Mouse (Mus musculus) frontal cortex, postnatal 10 days (tissue): ENCODE measurements around the gene Large2.

ENCODE experiments used
- DNase-seq, 2 experiments: peaks; one replicate each; pipeline ENCODE4 v3.0.0; 2022; ENCODE audit warnings: low spot score in 2 of 2, mixed read lengths in 1 of 2

Large2 gene

DNA sequence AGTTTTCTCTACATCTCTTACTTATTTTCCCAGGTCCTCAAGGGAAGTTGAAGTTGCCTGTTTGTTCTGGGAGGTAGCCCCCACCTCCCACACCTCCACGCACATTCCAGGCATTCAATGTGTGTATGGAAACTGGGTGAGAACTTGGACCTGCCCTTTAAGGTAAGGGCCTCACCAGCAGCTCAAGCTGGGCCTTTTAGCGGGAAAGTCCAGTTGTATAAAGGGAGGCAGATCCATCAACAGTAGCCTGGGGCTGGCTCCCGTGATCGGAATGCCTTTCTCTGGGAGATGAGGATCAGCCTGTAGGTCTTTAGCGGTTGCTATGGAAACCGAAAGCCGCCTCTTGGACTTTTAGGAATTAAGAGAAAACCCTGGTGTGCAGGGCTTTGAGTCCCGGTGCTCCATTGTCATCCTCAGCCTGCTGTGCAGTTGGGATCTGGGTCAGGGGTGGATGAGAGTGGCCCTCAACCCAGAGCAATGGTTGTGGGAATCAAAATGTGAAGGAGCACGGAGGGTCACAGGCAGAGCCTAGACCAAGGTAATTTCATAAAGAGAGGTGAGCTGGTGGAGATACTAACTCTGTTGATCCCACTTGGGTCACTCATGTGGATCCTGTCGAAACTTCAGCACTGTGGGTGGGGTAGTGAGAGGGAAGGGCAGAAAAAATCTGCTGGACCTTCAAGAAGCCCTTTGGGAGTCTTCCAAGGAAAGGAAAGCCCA, 2.5 kb downstream of the Large2 start:
- DNase-seq, result peak; percentile 6 to 7

DNA sequence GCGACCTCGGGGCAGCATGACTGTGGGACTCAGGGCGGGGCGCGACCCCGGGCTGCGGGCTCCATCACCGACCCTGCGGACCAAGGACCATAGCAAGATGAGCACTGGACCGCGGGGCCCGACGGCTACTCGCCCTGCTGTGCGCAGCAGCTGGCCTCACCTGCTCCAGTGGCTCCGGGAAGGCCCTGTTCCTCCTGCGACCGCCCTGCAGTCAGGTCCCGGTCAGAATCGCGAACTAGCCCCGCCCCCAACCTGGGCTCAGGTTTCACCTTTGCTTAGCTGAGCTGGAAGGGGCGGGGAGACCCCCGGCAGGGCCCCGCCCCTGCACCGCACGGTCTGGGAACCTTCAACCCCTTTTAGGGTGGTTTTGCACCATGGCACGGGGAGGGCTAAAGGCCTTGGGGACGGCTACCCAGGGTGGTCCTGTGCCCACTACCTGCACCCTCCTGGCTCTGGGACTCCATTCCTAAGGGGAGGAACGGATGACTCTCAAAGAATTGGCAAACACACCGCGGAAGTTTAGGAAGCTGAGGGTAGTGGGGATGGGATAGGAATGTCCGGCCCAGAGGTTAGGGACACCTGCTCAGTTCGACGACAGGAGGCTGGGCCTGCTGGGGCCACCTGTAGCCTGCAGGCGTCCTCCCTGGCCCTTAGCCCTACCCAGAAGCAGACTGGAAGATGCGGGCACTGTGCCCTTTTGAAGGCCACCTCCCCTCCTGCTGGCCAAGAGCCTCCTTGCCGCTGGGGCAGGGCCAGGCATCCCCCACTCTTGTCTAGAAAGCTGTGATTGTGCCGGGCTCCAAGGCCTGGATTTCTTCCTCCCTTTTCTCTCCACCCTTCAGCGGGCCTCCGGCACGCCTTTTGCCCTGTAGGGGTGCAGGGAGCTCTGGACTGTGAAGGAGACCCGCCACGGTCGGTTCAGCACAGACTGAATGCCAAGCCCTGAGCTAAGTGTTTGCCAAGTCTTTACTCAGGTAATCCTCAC, 3.6 kb downstream of the Large2 start:
- peak; percentile 14 to 18 for DNase-seq

GRCm38 (mm10) chr2:92370375-92370774, 4.3 kb downstream of the Large2 start:
- peak; percentile 10 to 20 for DNase-seq

DNA sequence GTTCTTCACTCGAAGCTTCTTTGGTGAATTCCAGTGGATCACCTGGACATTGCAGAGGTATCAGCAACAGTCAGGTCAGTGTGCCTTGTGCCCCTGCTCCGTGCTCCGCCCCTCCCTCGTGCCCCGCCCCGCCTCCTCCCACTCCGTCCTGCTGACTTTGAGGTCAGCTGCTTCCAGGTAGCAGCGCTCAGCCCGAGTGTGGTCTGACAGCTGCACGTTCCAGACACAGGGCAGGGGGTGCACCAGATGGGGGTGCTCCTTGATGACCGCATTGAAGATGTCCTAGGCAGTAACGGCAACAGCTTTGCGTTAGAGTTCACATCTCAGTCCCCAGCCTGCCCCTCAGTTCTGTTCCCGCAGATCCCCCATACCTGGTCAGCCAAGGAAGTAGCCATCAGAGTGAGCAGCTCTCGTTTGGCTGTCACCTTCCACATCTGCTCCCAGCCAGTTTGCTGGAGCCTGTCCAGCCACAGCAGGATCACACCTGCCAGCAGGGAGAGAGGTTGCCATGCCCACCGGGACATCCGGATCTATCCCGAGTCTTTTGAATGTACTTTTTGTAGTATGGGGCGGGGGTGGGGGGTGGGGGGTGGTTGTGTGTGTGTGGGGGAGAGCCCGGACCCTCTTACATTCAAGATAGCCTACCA, 7.2 kb downstream of the Large2 start:
- DNase-seq, result no peak

DNA sequence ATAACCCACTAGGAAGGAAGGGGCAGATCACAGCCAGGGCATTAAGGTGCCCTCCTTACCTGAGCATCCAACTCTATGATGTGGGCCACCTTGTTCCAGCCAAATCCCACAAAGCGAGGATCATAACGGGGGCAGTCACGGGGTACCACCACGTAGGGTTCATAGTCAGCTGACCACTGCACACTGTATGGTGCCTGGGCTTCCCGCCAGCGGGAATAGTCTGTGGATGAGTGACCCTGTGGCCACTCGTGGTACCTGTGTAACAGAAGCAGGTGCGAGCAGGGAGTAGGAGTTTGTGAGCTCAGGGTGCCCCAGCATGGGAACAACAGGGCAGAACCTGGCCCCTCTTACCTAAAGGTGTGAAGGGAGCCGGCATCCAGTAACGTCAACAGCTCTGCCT, 9.1 kb downstream of the Large2 start:
- no peak for DNase-seq

DNA sequence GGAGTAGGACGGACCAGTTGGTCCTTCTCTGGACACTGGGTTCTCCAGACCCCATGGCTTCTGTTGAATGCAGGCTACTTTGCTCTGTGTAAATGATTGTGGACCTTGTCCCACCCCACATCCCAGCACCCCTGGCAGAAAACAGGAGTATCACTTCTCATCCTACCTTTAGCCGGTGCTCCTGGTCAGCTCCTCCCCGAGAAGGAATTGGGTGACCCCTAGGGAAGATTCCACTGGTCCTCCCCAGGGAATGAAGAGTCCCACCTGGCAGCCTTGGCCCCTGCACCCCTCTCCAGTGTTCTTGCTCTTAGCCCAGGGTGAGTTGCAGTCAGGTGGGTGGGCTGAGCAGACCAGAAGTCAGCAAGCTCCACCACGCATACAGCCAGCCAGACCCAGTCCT, 10.6 kb downstream of the Large2 start:
- DNase-seq, result no peak

DNA sequence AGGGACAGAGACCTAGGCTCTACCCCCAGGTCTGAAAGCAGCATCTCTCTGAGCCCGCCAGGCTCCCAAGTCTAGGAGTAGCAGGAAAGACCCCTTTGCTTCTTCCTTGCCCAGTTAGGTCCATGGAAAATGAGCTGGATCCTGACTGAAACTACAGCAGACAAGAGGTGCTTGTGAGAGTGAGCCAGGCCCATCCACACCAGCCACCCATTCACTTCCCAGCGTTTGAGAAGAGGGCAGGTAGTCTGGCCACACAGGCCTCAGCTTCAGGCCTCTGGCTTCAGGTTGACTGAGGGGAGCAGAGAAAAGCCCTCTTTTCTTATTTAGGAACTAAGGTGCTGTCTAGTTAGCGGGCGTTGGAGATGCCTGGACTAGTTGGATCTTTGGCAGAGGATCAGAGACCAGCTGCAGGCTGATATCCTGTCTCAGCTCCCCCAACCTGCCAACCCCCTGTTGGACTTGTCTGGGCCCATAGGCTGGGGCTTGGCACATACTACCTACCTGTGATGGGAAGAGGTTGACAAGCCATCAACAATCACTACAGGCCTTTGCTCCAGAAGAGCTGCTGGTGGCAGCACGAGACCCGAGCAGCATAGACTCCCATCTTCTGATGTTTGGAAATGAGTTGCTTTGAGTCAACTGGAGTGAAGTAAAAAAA, 12.0 kb downstream of the Large2 start:
- no peak for DNase-seq

DNA sequence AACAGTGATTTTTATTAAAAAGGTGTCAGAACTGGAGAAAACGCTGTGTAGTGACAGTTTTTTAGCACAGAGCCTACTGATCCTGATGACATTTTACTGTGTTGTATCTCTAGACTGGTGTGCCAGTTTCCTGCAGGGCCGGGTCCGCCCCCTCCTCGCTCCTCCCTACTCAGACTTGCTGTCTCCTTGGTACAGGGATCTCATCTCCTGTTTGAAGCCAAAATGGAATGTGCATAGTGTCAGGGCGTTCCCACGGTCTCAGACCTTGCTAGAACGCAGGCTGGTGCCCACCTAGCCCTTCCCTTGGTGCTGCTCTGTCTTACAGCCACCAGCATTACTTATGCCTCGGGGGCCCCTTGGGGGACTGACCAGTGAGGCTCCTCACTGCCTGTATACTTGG, 12.9 kb downstream of the Large2 start:
- no peak for DNase-seq

DNA sequence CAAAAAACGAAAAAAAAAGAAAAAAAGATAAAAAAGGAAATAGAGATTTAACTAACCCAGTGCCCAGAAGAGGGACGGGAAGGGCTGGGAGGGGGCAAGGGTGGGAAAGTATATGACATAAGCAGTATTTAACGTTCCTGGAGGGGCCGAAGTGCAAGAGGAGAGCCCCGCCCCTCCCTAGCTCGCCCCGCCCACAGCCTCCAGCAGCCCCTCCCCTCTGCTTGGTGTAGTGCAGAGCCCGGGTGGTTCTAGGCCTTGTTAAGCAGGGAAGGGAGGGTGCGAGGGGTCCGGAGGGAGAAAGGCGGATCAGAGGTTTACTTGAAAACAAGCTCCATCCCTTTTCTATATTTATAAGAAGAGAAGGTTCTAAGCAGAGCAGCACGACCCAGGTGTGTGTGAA, 13.8 kb downstream of the Large2 start:
- no peak for DNase-seq

DNA sequence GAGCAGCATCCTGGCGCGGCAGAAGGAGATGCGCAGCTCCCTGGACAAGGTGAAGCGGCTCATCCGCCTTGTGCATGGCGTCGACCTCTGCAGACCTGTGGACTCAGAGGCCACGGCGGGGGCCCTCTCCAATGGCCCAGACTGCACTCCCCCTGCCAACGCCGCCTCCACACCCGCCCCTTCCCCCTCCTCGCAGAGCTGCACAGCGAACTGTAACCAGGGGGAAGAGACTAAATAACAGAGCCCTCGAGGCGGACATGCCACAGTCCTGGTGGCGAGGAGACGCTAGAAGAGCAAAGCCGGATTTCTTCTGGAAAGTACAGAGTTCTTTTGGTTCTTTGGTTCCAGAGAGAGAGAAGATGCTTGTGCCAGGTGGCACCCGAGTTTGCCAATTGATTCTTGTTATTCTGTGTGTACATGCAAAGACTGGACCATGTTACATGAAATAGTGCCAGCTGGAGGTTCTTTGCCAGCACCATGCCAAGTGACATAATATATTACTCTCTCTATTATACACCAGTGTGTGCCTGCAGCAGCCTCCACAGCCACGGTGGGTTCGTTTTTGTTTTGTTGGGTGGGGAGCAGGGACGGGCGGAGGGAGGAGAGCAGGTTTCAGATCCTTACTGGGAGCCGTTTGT, 14.4 kb downstream of the Large2 start:
- DNase-seq, result no peak

GRCm38 (mm10) chr2:92359301-92359700, 15.4 kb downstream of the Large2 start:
- DNase-seq, result no peak

GRCm38 (mm10) chr2:92354224-92354623, 20.4 kb downstream of the Large2 start:
- no peak for DNase-seq

DNA sequence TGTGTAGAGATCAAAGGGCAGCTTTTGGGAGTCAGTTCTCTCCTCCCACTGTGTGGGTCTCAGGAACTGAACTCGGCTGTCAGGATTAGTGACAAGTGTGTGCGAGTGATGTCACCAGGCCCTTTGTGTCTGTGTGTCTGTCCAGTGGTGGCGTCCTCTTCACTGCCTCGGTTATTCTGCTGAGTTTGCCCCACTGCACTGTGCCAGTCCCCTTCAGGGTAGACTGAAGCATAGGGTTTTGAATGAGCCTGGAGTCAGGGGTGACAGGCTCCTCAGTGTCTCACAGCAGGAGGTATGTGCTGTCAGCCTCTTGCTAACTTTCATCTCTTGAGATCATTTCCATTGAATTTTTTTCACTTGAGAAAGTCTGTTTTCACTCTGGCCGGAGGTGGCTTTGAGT, 21.3 kb downstream of the Large2 start:
- no peak for DNase-seq

- DNase-seq, result no peak
Measured at GRCm38 (mm10) chr2:92350686-92351085, 24.0 kb downstream of the Large2 start.

DNA sequence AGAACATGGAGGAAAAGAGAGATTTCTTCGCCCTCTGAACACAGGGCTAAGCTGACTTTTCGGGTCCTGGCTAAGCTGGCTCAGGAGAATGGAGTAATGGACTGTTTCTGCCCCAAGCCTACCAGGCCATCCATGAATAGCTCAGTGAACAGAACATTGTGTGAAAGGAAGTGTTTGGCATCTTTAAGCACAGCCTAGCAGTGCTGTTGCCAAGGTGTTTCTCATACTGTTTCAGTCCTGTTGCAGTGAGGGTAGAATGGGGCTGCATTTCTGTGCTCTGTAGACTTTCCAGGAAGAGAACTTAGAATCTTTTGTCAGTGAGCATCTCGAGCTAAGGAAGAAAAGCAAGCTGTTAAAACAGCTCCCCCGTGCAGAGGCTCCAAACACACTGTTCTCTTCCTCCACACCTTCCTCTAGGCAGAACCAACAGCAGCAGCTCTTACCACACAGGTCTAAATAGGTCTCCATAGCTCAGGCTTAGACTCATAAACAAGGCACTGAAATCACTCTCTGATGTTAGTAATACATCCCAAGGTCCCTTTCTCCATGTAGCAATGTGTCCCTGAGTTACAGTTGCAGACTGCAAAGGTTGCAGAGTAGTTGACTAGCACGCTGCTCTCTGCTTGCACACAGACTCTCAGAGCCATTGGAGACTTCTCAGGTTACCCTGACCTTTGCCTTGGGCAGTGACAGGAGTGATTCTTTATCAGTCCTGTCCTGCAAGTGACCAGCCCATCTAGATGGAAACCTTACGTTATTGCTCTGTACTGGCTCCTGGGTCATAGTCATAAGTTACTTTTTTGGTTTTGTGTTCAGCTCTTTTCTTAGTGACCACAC, 24.9 kb downstream of the Large2 start:
- DNase-seq, result no peak

DNA sequence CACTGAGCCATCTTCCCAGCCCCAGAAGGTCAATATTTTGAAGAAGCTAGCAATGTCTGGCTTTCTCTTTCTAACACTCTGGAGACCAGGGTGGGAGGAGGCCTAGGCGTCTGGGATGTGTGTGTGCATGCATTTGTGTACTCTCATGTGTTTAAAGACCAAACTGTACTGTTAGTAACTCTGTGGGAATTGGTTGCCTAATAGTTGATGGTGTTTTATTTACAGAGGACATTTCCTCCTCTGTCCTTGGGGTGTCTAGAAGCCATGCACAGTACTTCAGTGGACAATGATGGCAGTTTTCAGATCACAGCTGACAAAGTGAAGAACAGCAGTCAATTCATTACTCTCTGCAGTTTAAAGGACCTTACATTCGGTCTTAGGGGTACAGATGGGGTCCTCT, 27.5 kb downstream of the Large2 start:
- DNase-seq, result no peak

DNA sequence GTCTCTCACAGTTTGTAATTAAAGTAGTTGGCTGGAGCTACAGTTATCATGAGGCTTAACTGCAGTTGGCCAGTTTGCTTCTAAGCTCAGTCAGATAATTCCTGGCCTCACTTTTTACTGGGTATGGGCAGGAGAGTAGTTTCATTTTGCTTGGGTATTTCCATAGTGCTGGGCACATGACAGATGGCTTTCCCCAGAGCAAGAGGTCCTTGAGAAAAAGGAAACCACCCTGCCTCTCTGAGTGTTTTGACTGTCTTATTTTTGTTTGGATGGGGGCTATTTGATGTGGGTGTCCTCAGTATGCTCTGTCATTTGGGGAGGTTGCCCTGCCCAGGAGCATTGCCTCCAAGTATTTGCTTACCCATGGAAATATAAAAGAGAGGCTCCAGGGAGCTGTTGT, 32.3 kb downstream of the Large2 start:
- no peak for DNase-seq

- DNase-seq, result no peak
Measured at GRCm38 (mm10) chr2:92331871-92332270, 42.8 kb downstream of the Large2 start.

DNA sequence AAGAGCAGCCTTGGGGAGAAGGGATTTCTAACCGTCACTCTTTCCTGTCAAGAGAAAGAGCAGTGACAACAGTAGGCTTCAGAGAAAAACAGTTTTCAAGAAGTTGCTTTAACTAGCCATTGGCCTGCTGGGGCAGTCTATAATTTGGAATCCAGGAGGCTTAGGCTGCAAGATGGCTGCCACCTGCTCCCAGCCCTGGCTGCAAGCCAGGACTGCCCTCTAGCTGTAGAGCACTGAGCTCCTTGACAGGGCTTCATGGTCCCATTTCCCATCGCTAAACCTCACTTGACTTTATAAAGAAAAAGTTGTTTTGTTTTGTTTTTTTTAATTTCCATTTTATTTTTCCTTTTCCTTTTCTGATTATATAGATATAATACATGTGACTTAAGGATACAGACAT, 43.3 kb downstream of the Large2 start:
- no peak for DNase-seq

DNA sequence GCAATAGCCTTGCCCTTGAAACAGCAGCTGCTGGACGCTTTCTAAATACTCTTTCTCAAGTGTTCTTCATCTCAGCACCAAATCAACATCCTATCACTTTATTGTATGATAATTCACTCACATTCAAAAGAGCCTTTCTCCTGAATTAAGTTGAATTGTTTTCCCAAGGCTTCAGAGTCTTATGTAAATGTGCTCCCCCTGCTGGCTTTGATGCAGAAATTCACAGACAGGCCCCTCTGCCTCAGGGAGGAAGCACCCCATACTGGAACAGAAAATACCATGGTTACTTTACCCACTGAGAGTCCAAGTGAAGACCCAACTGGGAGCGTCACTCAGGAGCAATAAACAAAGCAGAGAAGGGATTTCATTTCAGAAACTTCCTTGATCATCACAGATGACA, 43.8 kb downstream of the Large2 start:
- no peak for DNase-seq

GRCm38 (mm10) chr2:92328206-92328605, 46.5 kb downstream of the Large2 start:
- DNase-seq, result no peak
